Mouse (Mus musculus): ENCODE data around the gene 1110002E22Rik. TPM values are rescaled to one million over a fixed set of nuclear protein-coding genes. Genes with fewer than 3 reads are reported as not detected.

Gene 1110002E22Rik
- polyA plus RNA-seq, 1 experiment from 2014 or later, result 0.08 TPM

DNA sequence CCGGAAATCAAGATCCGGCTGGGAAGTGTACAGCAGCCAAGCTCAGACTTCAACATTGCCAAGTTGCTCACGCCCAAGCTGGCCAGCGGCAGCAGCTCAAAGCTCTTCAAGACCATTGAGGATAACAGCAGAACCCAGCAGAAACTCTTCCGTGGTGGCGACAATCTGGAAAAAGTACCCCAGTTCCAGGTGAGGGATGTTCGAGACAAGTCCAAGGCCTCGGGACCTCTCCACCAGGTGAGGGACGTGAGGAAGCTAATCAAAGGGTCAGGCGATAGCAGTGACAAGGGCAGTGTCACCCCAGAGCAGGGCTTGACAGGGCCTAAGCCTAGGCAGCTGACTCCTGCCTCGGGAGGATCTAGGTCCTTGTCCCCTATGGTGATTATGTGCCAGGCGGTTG, 3.3 kb downstream of the 1110002E22Rik start:
- no peaks in the 10 kb centered on the region for H3K36me3 ChIP-seq (replicated peaks)
- no peak overlapping the region for H3K9ac ChIP-seq
- no peak overlapping the region for H3K27ac ChIP-seq
- peaks cover 20% of the 10 kb centered on the region for H3K4me1 ChIP-seq
- no peak for ATAC-seq (ENCODE audit: low FRiP score)
- H3K4me2 ChIP-seq, result no peak overlapping the region
- H3K4me3 ChIP-seq (replicated peaks), result no peak overlapping the region
- H3K27me3 ChIP-seq, result 0 out of 2 replicates have a peak, but pooled peaks cover 9% of the 10 kb centered on the region
- WGBS, result 94% methylated on average over 12 of the region's 12 CpGs
- H3K9me3 ChIP-seq, result no peaks in the 10 kb centered on the region

DNA sequence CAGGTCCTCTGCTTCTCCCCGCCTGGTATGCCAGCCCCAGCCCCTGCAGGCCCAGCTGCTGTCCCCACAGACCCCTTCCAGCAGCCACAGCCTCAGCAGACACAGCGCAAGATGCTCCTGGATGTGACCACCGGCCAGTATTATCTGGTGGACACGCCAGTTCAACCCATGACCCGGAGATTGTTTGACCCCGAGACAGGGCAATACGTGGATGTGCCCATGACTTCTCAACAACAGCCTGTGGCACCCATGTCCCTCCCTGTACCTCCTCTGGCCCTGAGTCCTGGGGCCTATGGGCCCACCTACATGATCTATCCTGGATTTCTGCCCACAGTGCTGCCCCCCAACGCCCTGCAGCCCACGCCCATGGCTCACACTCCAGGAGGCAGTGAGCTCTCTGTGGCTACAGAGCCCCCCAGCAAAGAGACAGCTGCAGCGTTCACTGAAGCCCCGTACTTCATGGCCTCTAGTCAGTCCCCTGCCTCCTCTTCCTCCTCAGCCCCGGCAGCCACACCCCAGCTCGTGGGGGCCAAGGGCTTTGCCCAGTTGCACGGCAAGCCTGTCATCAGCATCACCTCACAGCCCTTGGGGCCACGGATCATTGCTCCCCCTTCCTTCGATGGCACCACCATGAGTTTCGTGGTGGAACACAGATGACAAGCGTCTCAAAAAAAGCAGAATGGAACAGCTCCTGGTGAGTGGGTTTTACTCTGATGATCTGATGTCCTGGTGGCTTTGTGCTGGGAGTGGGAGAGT, 5.1 kb downstream of the 1110002E22Rik start:
- Histone ChIP-seq H3K4me3 (replicated peaks) (no peak overlapping the region), H3K9me3 (no peaks in the 10 kb centered on the region), H3K36me3 (replicated peaks) (no peaks in the 10 kb centered on the region), H3K4me2 (no peak overlapping the region), H3K9ac (no peak overlapping the region), H3K27ac (no peak overlapping the region), H3K4me1 (peaks cover 15% of the 10 kb centered on the region), H3K27me3 (0 out of 2 replicates have a peak, but pooled peaks cover 9% of the 10 kb centered on the region)
- no peak for ATAC-seq (ENCODE audit: low FRiP score)
- WGBS, result 83% methylated on average over 18 of the region's 18 CpGs

DNA sequence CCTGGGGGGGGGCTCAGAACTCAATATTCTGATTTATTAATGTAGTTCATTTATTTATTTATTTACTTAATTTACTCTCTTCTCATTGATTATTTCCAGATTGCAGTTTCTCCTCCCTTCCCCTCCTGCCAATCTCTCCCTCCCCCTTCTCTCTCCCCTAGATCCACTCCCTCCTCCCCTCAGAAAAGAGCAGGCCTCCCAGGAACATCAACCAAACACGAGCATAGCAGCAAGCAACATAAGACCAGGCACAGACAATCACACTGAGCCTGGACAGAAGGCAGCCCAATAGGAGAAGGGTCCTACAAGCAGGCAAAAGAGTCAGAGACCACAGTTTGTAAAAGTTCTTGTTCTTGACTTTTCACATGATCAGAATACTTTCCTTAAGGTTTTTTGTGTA, 6.2 kb downstream of the 1110002E22Rik start:
- Histone ChIP-seq H3K4me1 (peaks cover 12% of the 10 kb centered on the region), H3K4me2 (no peak overlapping the region), H3K27me3 (0 out of 2 replicates have a peak, but pooled peaks cover 9% of the 10 kb centered on the region), H3K4me3 (replicated peaks) (no peak overlapping the region), H3K9me3 (no peaks in the 10 kb centered on the region), H3K9ac (no peak overlapping the region), H3K36me3 (replicated peaks) (no peaks in the 10 kb centered on the region), H3K27ac (no peak overlapping the region)
- no peak for ATAC-seq (ENCODE audit: low FRiP score)
- WGBS, result 17% methylated on average over 1 of the region's 1 CpGs

DNA sequence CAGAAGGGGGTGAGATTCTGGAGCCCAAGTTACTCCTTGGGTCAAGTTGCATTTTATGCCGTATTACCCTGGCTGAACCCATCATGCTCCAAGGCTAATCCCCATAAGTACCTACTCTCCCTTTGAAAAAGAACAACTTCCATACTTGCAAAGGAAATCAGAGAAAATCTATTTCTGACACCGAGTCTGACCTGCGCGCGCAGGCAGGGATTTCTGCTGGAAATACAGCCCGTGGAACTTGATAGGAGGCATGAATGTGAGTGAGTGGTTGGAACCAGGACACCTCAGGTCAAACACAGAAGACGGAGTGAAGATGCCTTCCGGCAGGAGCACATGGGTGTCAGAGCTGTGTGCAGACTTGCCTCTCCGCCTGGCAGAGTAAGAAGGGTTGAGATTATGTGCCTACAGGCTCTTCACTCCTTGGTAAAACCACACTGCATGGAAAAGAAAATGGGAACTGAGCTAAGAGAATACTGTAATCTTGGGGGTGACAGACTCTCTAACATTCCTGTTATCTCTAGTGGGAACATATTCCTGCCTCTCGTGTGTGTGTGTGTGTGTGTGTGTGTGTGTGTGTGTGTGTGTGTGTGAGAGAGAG, 6.7 kb downstream of the 1110002E22Rik start:
- H3K27me3 ChIP-seq, result 0 out of 2 replicates have a peak, but pooled peaks cover 9% of the 10 kb centered on the region
- H3K4me3 ChIP-seq (replicated peaks), result no peak overlapping the region
- H3K4me1 ChIP-seq, result peaks cover 7% of the 10 kb centered on the region
- no peaks in the 10 kb centered on the region for H3K36me3 ChIP-seq (replicated peaks)
- WGBS, result 83% methylated on average over 10 of the region's 10 CpGs
- ATAC-seq (ENCODE audit: low FRiP score), result no peak
- no peak overlapping the region for H3K4me2 ChIP-seq
- H3K9ac ChIP-seq, result no peak overlapping the region
- no peaks in the 10 kb centered on the region for H3K9me3 ChIP-seq
- H3K27ac ChIP-seq, result no peak overlapping the region

DNA sequence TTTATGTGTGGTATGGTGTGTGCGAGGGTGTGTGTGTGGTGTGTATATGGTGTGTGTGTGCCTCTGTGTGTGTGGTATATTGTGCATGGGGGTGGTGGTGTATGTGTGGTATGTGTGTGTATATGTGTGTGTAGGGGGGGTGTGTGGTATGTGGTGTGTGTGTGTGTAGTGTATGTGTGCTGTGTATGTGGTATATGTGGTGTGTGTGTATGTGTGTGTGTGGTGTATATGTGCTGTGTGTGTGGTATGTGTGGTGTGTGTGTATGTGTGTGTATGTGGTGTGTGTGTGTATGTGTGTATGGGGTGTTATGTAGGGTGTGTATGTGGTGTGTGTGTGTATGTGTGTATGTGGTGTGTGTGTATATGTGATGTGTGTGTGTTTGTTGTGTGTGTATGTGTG, 9.4 kb downstream of the 1110002E22Rik start:
- no peak overlapping the region; the same call in 1 of the 2 replicates for H3K9ac ChIP-seq
- no peak overlapping the region for H3K4me3 ChIP-seq (replicated peaks)
- 100% methylated on average over 1 of the region's 1 CpGs for WGBS
- H3K27me3 ChIP-seq, result 0 out of 2 replicates have a peak, but pooled peaks cover 5% of the 10 kb centered on the region
- no peak overlapping the region for H3K27ac ChIP-seq
- H3K4me1 ChIP-seq, result peaks cover 6% of the 10 kb centered on the region; the same call in 1 of the 2 replicates
- ATAC-seq (ENCODE audit: low FRiP score), result 0 out of 2 replicates have a peak, but pooled peaks have one; percentile 16
- H3K4me2 ChIP-seq, result no peak overlapping the region
- no peaks in the 10 kb centered on the region for H3K9me3 ChIP-seq
- no peaks in the 10 kb centered on the region for H3K36me3 ChIP-seq (replicated peaks)

DNA sequence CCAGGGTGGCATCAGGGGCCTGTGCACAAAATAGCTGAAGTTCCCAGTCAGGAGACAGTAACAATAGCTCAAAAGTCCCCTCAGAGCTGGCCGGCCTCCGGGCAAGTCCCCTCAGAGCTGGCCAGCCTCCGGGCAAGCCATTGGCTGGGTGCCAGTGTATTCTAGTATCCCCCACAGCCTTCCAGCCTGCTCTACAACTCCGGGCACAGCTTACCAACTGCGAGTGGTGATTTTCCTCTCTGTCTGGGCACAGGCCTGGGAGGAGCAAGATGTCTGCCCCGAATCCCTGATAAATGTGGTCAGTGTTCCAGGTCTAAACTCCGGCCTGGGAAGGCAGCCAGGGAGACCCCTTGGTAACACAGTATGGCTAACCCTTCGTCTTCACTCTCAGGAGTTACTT, 10.4 kb downstream of the 1110002E22Rik start:
- H3K9me3 ChIP-seq, result no peaks in the 10 kb centered on the region
- H3K27ac ChIP-seq, result no peak overlapping the region
- no peaks in the 10 kb centered on the region for H3K27me3 ChIP-seq
- H3K9ac ChIP-seq, result no peak overlapping the region
- WGBS, result 77% methylated on average over 8 of the region's 8 CpGs
- ATAC-seq (ENCODE audit: low FRiP score), result 0 out of 2 replicates have a peak, but pooled peaks have one; percentile 30
- no peak overlapping the region for H3K4me2 ChIP-seq
- H3K36me3 ChIP-seq (replicated peaks), result no peaks in the 10 kb centered on the region
- peaks cover 6% of the 10 kb centered on the region; the same call in 1 of the 2 replicates for H3K4me1 ChIP-seq
- H3K4me3 ChIP-seq (replicated peaks), result no peak overlapping the region

DNA sequence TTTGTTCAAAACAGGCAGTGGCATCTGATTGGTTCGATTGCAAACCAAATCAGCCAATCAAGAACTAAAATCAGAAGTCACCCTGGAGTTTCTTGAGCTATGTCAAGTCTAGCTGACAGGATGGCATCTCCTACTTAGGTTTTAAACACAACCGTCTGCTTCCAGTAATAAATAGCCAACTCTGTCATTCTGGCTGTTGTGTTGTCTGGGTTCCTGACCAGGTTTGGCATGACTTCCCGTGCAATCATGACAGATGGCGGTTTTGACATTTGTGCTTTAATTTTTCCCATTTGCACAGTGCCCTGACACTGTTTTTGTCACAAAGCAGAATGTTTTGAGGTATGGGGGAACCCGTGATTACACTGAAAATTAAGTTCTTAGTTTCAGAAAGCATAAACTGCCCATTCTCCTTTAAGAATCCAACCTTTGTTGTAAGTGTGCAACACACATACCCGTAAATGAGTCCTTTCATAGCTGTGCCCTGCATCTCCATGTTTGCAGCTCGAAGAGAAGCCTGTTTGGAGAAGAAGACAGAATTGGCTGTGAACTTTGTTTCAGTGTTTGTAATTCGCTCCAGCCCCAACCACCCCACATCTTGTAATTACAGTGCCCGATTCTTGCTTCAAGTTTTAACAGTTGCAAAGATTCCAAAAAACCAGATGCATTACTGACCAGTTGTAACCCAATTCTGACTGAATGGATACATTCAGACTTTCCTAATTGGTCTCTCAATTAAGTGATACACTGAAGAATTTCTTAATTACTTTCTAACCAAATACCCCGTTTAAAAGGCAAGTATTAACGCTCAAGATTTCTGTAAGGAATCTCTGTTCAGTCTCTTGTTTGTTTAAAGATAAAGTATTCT, 12.9 kb downstream of the 1110002E22Rik start:
- no peak overlapping the region for H3K27ac ChIP-seq
- H3K36me3 ChIP-seq (replicated peaks), result no peaks in the 10 kb centered on the region
- ATAC-seq (ENCODE audit: low FRiP score), result 0 out of 2 replicates have a peak, but pooled peaks have one; percentile 49
- no peaks in the 10 kb centered on the region for H3K9me3 ChIP-seq
- 64% methylated on average over 11 of the region's 11 CpGs for WGBS
- H3K9ac ChIP-seq, result no peak overlapping the region
- no peak overlapping the region for H3K4me2 ChIP-seq
- H3K4me1 ChIP-seq, result peaks cover 3% of the 10 kb centered on the region; the same call in 1 of the 2 replicates
- H3K4me3 ChIP-seq (replicated peaks), result no peak overlapping the region
- H3K27me3 ChIP-seq, result no peaks in the 10 kb centered on the region

DNA sequence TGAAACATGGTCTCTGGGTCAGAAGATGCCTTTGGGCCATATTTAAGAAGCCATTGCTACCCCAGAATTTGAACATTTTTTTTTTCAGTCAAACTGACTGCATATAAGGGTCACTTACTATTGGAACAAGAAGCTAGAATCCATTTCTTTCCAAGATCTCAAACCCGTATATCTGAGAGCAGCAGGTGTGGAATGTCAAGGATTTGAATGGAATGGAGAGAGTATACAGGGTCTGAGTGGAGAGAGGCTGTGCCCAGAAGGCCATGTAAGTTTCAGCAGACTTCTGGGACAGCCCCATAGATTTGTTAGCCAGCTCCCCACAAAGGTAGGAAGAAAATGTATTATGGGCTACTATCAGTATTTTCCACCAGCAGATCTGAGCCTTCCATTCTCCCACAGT, 13.8 kb downstream of the 1110002E22Rik start:
- ATAC-seq (ENCODE audit: low FRiP score), result no peak
- no peak overlapping the region for H3K27ac ChIP-seq
- WGBS, result 82% methylated on average over 1 of the region's 1 CpGs

DNA sequence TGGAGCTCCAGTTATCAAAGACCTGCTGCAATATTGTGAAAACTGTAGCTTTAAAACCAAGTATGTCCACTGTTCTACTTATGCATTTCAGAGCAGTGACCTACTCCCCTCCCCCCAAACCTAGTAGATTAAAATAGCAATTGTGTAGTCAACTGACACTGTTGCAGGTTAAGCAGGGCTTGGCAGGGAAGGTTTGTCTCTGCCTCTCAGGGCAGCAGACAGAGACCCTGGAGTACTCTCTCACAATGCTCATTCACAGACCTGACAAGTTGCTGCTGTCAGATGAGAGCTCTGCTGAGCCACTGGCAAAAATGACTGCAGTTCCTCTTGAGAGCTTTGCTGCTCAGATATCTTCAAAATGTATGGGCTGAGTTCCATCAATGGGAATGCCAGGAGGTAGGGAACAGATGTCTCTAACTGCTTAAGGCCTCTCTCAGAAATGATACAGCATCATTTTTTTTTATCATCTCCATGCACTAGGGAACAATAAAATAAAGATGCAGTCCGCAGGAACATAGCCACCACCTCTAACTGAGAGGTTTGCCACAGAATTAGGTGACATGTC, 18.3 kb downstream of the 1110002E22Rik start:
- Histone ChIP-seq H3K9me3 (no peaks in the 10 kb centered on the region), H3K4me3 (replicated peaks) (no peak overlapping the region), H3K4me1 (no peaks in the 10 kb centered on the region), H3K27ac (no peak overlapping the region), H3K27me3 (no peaks in the 10 kb centered on the region), H3K9ac (no peak overlapping the region), H3K36me3 (replicated peaks) (no peaks in the 10 kb centered on the region), H3K4me2 (no peak overlapping the region)
- 98% methylated on average over 1 of the region's 1 CpGs for WGBS
- no peak for ATAC-seq (ENCODE audit: low FRiP score)

More for the DNA sequence above, 13.8 kb downstream of the 1110002E22Rik start:
- no peaks in the 10 kb centered on the region for H3K9me3 ChIP-seq
- peaks cover 3% of the 10 kb centered on the region; the same call in 1 of the 2 replicates for H3K4me1 ChIP-seq
- no peaks in the 10 kb centered on the region for H3K27me3 ChIP-seq
- H3K4me3 ChIP-seq (replicated peaks), result no peak overlapping the region
- H3K4me2 ChIP-seq, result no peak overlapping the region
- H3K9ac ChIP-seq, result no peak overlapping the region
- H3K36me3 ChIP-seq (replicated peaks), result no peaks in the 10 kb centered on the region

DNA sequence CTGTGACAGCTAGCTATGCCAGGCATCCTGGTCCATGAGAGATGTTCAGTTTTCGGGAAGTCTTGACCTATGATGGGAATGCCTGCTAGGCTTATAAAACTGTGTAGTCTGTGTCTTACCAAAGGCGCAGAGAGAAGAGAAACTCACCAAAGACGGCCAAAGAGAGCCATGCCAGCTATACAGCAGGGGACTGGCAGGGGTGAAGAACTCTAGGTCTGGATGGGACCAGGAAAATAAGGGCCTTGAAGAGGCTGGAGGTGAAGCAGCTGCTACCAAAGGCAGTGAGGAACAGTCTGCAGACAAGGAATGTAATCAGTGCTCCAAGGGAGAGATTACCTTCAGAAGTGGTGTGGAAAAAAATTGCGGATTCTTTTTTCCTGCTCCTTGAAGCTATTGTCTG, 19.0 kb downstream of the 1110002E22Rik start:
- Histone ChIP-seq H3K27ac (no peak overlapping the region), H3K4me2 (no peak overlapping the region), H3K4me1 (no peaks in the 10 kb centered on the region), H3K4me3 (replicated peaks) (no peak overlapping the region), H3K9ac (no peak overlapping the region), H3K36me3 (replicated peaks) (no peaks in the 10 kb centered on the region), H3K27me3 (no peaks in the 10 kb centered on the region), H3K9me3 (no peaks in the 10 kb centered on the region)
- ATAC-seq (ENCODE audit: low FRiP score), result no peak
- 62% methylated on average over 4 of the region's 4 CpGs for WGBS

DNA sequence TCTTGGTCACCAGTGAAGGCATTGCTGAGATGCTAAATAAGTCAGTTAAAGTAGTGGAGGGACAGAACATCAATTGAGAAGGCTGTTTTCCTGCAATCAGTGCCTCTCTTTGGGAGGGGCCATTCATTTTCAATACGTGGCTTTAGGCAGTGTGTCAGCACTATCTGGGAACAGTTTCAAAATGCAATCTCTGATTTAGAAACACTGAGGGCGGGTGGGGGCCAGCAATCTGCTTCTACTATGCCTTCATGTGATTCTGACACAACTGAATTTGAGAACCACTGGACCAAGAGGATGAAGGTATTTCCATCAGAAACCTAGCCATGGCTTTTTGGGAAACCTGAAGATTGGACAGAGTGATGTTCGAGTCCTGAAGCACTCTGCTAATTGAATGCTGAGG, 30.4 kb downstream of the 1110002E22Rik start:
- Histone ChIP-seq H3K9ac (no peak overlapping the region), H3K4me1 (0 out of 2 replicates have a peak, but pooled peaks cover 6% of the 10 kb centered on the region), H3K27me3 (no peaks in the 10 kb centered on the region), H3K4me3 (replicated peaks) (no peak overlapping the region), H3K4me2 (no peak overlapping the region), H3K36me3 (replicated peaks) (no peaks in the 10 kb centered on the region), H3K27ac (no peak overlapping the region), H3K9me3 (no peaks in the 10 kb centered on the region)
- WGBS, result 82% methylated on average over 3 of the region's 3 CpGs
- no peak for ATAC-seq (ENCODE audit: low FRiP score)

DNA sequence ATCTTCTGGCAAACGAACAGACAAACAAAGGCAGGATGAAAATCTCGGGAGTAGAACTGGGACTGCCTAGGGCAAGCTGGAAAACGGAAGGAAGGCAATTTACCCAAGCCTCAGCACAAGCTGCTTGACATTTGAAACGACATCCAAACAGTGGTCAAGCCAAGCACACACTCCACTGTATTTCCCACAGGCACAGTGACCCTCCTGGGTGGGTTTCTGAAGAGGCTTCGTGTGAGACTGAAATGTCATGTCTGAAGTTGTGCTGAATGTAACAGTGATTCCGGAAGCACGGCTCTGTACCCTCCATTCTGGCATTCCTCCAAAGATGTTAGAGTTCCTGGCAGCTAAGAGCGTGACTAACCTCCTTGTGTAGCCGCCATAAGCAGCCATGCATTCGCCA, 30.9 kb downstream of the 1110002E22Rik start:
- no peaks in the 10 kb centered on the region for H3K36me3 ChIP-seq (replicated peaks)
- H3K27me3 ChIP-seq, result no peaks in the 10 kb centered on the region
- H3K4me3 ChIP-seq (replicated peaks), result no peak overlapping the region
- no peak overlapping the region for H3K9ac ChIP-seq
- 0 out of 2 replicates have a peak, but pooled peaks cover 6% of the 10 kb centered on the region for H3K4me1 ChIP-seq
- 78% methylated on average over 10 of the region's 10 CpGs for WGBS
- H3K4me2 ChIP-seq, result no peak overlapping the region
- ATAC-seq (ENCODE audit: low FRiP score), result no peak
- H3K9me3 ChIP-seq, result no peaks in the 10 kb centered on the region
- H3K27ac ChIP-seq, result no peak overlapping the region

Data from forebrain, embryonic 12.5 days (tissue).